ENCODE assay signal across 7 mouse cellular contexts in the genomic region with DNA sequence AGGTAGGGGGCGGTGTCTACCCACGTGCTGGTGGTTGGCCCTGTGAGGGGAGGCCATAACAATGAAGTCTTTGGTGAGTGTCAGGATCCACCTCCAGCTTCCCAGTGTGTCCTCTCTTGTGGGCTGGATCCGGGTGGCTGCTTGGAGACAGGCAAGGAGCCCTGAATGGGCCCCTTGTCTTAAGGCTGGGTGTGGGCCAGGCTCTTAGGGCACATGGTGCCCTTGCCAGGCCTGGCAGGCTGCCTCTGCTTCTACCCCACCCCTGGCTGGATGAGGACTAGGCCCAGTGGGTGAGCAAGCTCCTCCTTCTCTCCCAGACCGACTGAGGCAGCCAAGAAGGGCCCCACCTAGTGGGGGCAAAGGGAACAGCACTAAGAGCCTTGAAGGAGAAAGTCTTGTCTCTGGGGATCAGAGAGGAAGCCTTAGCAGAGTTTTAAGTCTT. TPM values are rescaled to one million over a fixed set of nuclear protein-coding genes. Genes with fewer than 3 reads are reported as not detected.
DNase-seq lines count a peak whose midpoint lies in the region; ATAC-seq and TF ChIP-seq lines count a peak whose summit lies in the region.

No protein-coding gene starts in this region.

- peak; percentile 79 for TF ChIP-seq CTCF in cortical plate, adult 2 months (IDR thresholded peaks at IDR 0.05; ENCODE audit: extremely low read depth, insufficient read depth, low read length)

- peak overlapping the region; percentile 39; the same call in 1 of the 2 replicates for H3K4me3 ChIP-seq in cortical plate, adult 2 months (ENCODE audit: insufficient read depth, low read length)

- peak; percentile 63 for ATAC-seq in inflammation-experienced regulatory T-cells, adult 6 months

- peak; percentile 88 to 93 for DNase-seq in adrenal gland, adult (ENCODE audit: inconsistent age in 2 of 2, low spot score in 1 of 2)
- peak; percentile 88 for DNase-seq in gastrocnemius, postnatal 10 days
- DNase-seq in left cerebral cortex, postnatal 10 days (ENCODE audit: extremely low spot score in 1 of 2, low spot score in 2 of 2), result peak; percentile 87 to 91
- DNase-seq in mesoderm, embryonic 11.5 days (ENCODE audit: low read depth, low spot score), result peak; percentile 84
- peak; percentile 84 for DNase-seq in right cerebral cortex, postnatal 4 days

- intact Hi-C loops in left cerebral cortex, postnatal 10 days (cut with DNase I), result no loop called here

- no peaks in the 10 kb centered on the region; the same call in 1 of the 2 replicates for H3K4me1 ChIP-seq in cortical plate, adult 2 months (ENCODE audit: control insufficient read depth, insufficient read depth, low read length)

- TF ChIP-seq POLR2A in cortical plate, adult 2 months (IDR thresholded peaks at IDR 0.05; ENCODE audit: extremely low read depth, insufficient read depth, low read length), result no peak

- H3K27ac ChIP-seq in cortical plate, adult 2 months (ENCODE audit: insufficient read depth, low read length), result no peak overlapping the region; the same call in 1 of the 2 replicates

RNA-seq across cellular contexts. Expression of gene Tsc22d4, which starts 14.5 kb away (rescaled TPM):
- polyA plus RNA-seq in cortical plate, adult 2 months (2012; rRNA removed), result 365 and 366 TPM in 2 replicates
- total RNA-seq in gastrocnemius, postnatal 10 days (2021), result 100 to 1,000 TPM; 189 to 203 TPM
- polyA plus RNA-seq in inflammation-experienced regulatory T-cells, adult 6 months (2017; shearing (Covaris generic)), result 10 to 100 TPM; 43.3 to 83.4 (median 64.7) TPM
- 100 to 1,000 TPM; 112 to 120 TPM for total RNA-seq in left cerebral cortex, postnatal 10 days (2021)

RNA-seq across cellular contexts. Expression of gene Nyap1, which starts 18.6 kb away (rescaled TPM):
- polyA plus RNA-seq in cortical plate, adult 2 months (2012; rRNA removed), result 69.7 and 74.8 TPM in 2 replicates
- total RNA-seq in gastrocnemius, postnatal 10 days (2021), result under 1 TPM; 0.45 to 0.75 TPM
- under 1 TPM in 2 of 3 experiments, not detected in 1; 0.12 to 0.20 TPM for polyA plus RNA-seq in inflammation-experienced regulatory T-cells, adult 6 months (2017; shearing (Covaris generic))
- total RNA-seq in left cerebral cortex, postnatal 10 days (2021), result 100 to 1,000 TPM; 116 to 119 TPM

RNA-seq across cellular contexts. Expression of gene Ppp1r35, which starts 18.7 kb away (rescaled TPM):
- polyA plus RNA-seq in cortical plate, adult 2 months (2012; rRNA removed), result 26.9 and 27.6 TPM in 2 replicates
- 10 to 100 TPM in 1 of 2 experiments, 1 to 10 TPM in 1; 9.8 to 13.5 TPM for total RNA-seq in gastrocnemius, postnatal 10 days (2021)
- 10 to 100 TPM in 1 of 3 experiments, 1 to 10 TPM in 2; 6.0 to 10.9 (median 6.5) TPM for polyA plus RNA-seq in inflammation-experienced regulatory T-cells, adult 6 months (2017; shearing (Covaris generic))
- 10 to 100 TPM; 28.0 to 28.7 TPM for total RNA-seq in left cerebral cortex, postnatal 10 days (2021)

RNA-seq across cellular contexts. Expression of gene Mepce, which starts 27.5 kb away (rescaled TPM):
- 37.8 and 38.1 TPM in 2 replicates for polyA plus RNA-seq in cortical plate, adult 2 months (2012; rRNA removed)
- 10 to 100 TPM; 22.4 to 22.8 TPM for total RNA-seq in gastrocnemius, postnatal 10 days (2021)
- 10 to 100 TPM; 13.1 to 32.7 (median 29.8) TPM for polyA plus RNA-seq in inflammation-experienced regulatory T-cells, adult 6 months (2017; shearing (Covaris generic))
- 10 to 100 TPM; 30.1 to 35.3 TPM for total RNA-seq in left cerebral cortex, postnatal 10 days (2021)

RNA-seq across cellular contexts. Expression of gene Zcwpw1, which starts 27.6 kb away (rescaled TPM):
- 11.3 and 12.6 TPM in 2 replicates for polyA plus RNA-seq in cortical plate, adult 2 months (2012; rRNA removed)
- total RNA-seq in gastrocnemius, postnatal 10 days (2021), result 1 to 10 TPM; 2.0 to 3.1 TPM
- polyA plus RNA-seq in inflammation-experienced regulatory T-cells, adult 6 months (2017; shearing (Covaris generic)), result 10 to 100 TPM in 2 of 3 experiments, 1 to 10 TPM in 1; 4.7 to 12.0 (median 11.0) TPM
- 1 to 10 TPM; 5.7 to 6.0 TPM for total RNA-seq in left cerebral cortex, postnatal 10 days (2021)

Comparison
In these comparisons a context has a peak if more than half of its experiments do, and no peak if none do; other contexts are left out.
1. RNA of gene Nyap1, which starts 18.6 kb away (total RNA-seq): 116 to 119 TPM in left cerebral cortex, postnatal 10 days; 0.45 to 0.75 TPM in gastrocnemius, postnatal 10 days; every median in the first group is over 10 times any median in the second.
2. Peak in every context shown above with its lines, with median percentiles within 50 percentile points of each other: DNase-seq.